Mouse (Mus musculus): ENCODE data around the gene Nek4.
A peak's percentile ranks its signal among the peaks of the same experiment; 100 is the strongest.

Gene Nek4

GRCm38 (mm10) chr14:30974204-30974603 lies 23.0 kb downstream of the Nek4 start:
- DNase-seq = no peak

- no peak for DNase-seq
Observed at GRCm38 (mm10) chr14:30976222-30976621, 25.0 kb downstream of the Nek4 start.

DNA sequence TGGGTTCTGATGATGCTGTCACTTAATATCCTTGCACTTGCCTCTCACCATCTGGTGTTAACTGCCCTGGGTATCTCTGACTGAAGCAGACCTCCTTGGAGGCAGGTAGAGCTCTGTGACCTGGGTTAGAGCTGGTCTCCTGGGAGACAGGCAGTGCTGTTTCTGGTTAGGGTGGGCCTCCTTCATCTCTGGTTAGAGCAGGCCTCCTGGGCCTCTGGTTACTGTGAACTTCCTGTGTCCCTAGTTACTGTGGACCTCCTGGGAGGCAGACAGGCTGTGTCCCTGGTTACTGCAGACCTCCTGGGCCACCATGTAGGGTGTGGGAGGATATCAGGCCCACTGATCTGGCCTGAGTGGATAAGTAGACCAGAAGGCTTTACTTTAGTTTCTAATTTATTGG lies 45.2 kb downstream of the Nek4 start:
- DNase-seq = no peak

DNA sequence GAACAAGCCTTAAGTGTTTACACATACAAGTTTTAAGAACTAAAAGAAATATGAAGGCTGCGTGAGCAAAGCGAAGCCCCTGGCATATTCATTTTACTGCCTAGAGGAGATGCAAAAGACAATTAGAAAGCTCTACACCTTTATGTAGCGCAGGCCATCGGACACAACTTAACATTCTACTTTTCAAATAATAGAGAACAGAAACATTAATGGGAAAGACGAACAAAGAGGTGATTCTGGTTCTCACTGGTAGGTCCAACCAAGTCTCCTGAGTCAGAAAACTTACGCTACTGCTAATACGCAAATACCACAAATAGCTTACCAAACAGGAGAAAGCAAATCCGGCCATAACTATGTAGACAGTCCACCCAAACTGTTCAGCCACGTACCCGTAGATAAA lies 49.2 kb downstream of the Nek4 start:
- DNase-seq = no peak

GRCm38 (mm10) chr14:31000816-31001306 lies 49.7 kb downstream of the Nek4 start:
- DNase-seq = no peak

DNA sequence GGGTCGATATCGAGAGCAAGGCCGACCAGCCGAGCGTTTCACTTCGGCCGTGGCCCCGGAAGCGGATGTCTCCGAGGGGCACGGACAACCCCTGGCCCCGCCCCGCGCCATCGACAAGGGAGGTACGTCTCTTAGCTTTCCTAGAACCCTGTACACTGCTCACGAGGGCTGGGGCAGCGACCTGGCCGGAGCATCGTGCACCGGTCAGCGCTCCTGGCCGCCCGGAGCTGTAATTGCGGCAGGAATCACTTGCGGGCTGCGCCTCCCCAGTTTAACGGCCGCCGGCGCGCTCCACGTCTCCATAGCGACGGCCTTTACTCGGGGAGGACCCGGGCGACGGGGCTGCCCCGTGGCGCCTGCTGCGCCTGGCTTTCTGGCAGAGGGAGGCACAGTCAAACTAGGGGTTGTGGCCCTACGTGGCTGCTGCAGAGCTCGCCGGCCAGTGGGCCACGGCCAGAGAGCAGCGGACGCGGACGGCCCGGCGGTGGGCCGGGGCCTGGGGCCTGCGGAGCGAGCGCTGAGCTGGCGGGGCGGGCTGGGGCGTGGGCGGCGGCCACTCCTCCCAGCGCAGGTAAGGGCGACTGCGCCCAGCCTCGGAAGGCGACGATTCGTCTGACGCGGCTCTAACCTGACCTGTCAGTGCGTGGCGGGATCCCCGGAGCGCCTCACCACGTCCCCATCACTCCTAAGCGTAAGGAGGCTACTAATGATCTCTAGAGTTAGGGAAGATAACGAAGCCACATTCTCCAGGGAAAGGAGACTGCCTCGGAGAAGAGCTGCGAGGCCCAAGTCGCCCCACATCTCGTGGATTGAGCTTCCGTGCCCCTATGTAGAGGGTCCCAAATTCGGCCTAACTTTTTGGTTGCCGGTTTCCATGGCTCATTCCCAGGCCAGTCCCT lies 50.4 kb downstream of the Nek4 start, which contains the start of the genes Glt8d1 and Spcs1:
Gene Glt8d1 (plus strand): TSS at position 94 of the 899 bp plus-strand sequence.
Gene Spcs1 (minus strand): TSS at position 366 of the 899 bp plus-strand sequence.
- peak; percentile 90 for DNase-seq

GRCm38 (mm10) chr14:31004527-31004926 lies 53.4 kb downstream of the Nek4 start:
- DNase-seq = no peak

DNA sequence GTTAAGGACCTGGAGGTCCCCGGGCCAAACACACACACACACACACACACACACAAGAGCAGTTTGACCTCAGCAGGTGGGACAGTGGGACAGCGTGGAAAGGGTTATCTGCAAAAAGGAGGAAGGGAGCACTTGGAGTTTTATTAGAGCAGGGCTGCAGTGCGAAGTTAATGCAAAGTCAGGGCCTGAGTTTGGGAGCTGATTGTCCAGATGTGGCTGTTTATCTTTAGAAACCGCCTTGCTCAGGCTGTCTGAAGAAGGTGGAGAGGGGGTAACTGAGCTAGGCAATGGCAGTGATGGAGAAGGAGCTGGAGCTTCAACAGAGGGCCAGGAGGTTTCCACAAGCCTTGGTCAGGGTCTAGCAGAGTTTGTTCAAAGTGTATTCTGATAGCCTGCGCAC lies 55.6 kb downstream of the Nek4 start:
- DNase-seq = no peak

GRCm38 (mm10) chr14:31011588-31011987 lies 60.4 kb downstream of the Nek4 start:
- DNase-seq = no peak

DNA sequence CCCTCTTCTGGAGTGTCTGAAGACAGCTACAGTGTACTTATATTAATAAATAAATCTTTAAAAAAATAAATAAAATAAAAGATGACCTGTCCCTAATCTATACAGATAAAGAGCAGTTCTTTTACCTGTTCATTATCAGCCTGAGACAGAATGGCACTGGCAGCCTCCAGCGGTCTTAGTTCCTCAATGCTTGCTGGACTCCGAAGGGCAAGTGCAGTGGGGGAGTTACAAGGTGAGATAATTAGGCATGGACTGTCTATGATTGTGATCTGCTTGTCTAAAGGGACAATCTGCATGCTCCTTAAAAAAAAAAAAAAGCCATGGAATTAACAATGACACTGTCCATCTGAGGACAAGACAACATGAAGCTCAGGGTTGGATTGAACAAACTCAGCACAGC lies 62.8 kb downstream of the Nek4 start:
- no peak for DNase-seq

GRCm38 (mm10) chr14:31016063-31016462 lies 64.9 kb downstream of the Nek4 start:
- DNase-seq = no peak

- peak; percentile 25 for DNase-seq
Observed at GRCm38 (mm10) chr14:31017854-31018253, 66.7 kb downstream of the Nek4 start.

DNA sequence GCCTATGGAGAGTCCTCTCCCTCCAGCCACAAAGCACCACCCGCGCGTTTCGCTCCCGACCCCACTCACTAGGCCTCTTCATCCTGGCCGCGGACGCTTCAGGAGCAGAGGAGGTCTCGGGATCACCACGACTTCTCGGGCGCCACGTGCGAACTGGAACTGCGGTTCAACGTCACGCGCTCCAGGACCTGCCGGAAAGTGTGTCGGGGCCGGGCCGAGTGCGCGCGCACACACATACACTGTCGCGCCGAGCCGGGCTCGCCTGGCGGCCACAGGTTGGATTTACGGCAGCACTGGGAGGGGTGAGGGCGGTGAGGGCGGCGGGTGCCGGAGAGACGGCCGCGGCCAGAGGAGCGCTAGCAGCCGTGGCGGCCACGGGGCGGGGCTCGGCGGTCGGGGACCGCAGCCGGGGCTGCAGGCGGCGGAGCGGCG lies 67.7 kb downstream of the Nek4 start, which contains the start of the genes Pbrm1 and Gnl3:
Gene Pbrm1 (plus strand): TSS at position 279 of the 432 bp plus-strand sequence.
Gene Gnl3 (minus strand): TSS at position 293 of the 432 bp plus-strand sequence.
- peak; percentile 97 for DNase-seq

DNA sequence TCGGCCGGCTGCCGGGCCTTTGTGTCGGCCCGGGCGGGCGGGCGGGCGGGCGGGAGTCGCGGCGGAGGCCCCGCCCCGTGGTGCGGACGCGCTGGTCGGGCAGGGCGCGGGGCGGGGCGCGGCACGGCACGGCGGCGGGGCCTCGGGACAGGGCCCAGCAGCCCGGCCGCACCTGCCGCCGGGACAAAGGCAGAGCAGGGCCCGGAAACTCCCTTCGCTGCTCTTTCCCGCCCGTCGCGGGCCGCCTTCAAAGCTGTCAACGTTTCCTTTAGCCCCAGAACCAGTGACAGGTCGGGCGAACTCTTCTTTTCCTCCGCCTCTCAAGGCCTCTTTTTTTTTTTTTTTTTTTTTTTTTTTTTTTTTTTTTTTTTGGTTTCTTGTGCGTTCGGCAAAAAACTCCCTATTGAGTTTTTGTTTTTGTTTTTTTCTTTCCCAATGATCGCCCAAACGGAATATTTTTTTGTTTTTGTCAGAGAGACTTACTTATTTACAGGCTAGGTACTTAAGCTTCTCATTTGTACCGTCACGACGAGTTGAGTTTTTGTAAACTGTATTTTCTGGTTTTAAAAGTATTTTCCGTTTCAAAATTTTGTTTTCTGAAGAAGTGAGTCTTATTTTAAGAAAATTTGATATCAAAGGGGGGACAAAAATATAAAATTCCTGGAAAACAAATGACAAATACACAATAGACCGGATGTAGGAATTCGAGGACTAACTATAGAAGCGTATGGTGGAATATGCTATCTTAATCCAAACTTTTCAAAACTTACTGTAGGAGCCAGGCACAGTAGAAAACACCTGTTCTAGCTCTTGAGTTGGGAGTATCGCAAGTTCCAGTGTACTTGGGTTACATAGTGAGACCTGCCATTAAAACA lies 68.4 kb downstream of the Nek4 start:
- DNase-seq = peak; percentile 89

- DNase-seq = no peak
Observed at GRCm38 (mm10) chr14:31022579-31022978, 71.4 kb downstream of the Nek4 start.

DNA sequence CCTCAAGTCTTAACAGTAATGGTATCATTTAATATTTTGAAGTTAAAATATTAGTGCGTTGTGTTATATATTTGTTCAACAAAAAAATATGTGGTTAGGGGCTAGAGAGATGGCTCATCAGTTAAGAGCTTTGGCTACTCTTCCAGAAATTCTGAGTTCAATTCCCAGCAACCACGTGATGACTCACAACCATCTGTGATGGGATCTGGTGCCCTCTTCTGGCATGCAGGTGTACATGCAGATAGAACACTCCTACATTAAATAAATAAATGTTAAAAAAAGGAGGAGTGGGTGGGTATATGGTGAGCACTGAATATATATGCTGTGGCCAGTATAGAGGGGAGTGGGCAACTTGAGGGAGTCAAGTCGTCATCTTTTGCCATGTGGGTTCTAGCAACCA lies 74.6 kb downstream of the Nek4 start:
- peak; percentile 14 for DNase-seq
